Mouse (Mus musculus) midbrain, embryonic 14.5 days (tissue): ENCODE results near the gene Papola. TPM values are rescaled to one million over a fixed set of nuclear protein-coding genes. Genes with fewer than 3 reads are reported as not detected.

Experiments used
- ATAC-seq: fragments of 200-750 bp; cut with Nextera tagmentation; 2 replicates; pipeline ENCODE4 v1.8.0; 2017; ENCODE audit warnings: moderate number of reproducible peaks, moderate library complexity; ENCODE audit not compliant: low FRiP score, low TSS enrichment
- DNase-seq: peaks from one replicate; pipeline ENCODE4 v3.0.0-alpha.2; 2015
- H3K27ac ChIP-seq: fragments of 300-500 bp; sonication (generic); replicated peaks from 2 replicates; pipeline ENCODE4 v1.5.1; 2014; ENCODE audit warnings: mild to moderate bottlenecking, low read depth, low read length, moderate library complexity
- H3K27me3 ChIP-seq: fragments of 300-500 bp; sonication (generic); 2 replicates; pipeline ENCODE4 v1.6.1; 2014; ENCODE audit warnings: low read length, control low read depth, mixed read lengths; ENCODE audit not compliant: control insufficient read depth, insufficient read depth
- H3K36me3 ChIP-seq: fragments of 300-500 bp; sonication (generic); 2 replicates; pipeline ENCODE4 v1.6.1; 2014; ENCODE audit warnings: low read length, control low read depth; ENCODE audit not compliant: control insufficient read depth, insufficient read depth
- H3K4me1 ChIP-seq: fragments of 300-500 bp; sonication (generic); 2 replicates; pipeline ENCODE4 v1.6.1; 2014; ENCODE audit warnings: mild to moderate bottlenecking, antibody characterized with exemption, low read length, control low read depth; ENCODE audit not compliant: control insufficient read depth, insufficient read depth
- H3K4me2 ChIP-seq: fragments of 300-500 bp; sonication (generic); 2 replicates; pipeline ENCODE4 v1.6.1; 2014; ENCODE audit warnings: mild to moderate bottlenecking, low read length, moderate library complexity
- H3K4me3 ChIP-seq: fragments of 300-500 bp; sonication (generic); replicated peaks from 2 replicates; pipeline ENCODE4 v1.5.1; 2014; ENCODE audit warnings: low read depth, low read length
- H3K9ac ChIP-seq: fragments of 300-500 bp; sonication (generic); replicated peaks from 2 replicates; pipeline ENCODE4 v1.6.1; 2014; ENCODE audit warnings: mild to moderate bottlenecking, low read length, moderate library complexity
- H3K9me3 ChIP-seq: fragments of 300-500 bp; sonication (generic); 2 replicates; pipeline ENCODE4 v1.6.1; 2016; ENCODE audit warnings: low read length, control low read depth, mixed read lengths; ENCODE audit not compliant: control insufficient read depth
- WGBS: fragments of 180-500 bp; shearing (Covaris S2); extraction: QIAGEN DNeasy Blood & Tissue Kit; methylation state at CpG from one replicate; pipeline ENCODE4 v1.1.7; 2014; 5-methylcytosine and 5-hydroxymethylcytosine counted together
- polyA plus RNA-seq: library from polyadenylated mRNA; unstranded; fragments of >200 nt; fragmentation: Nextera tagmentation; extraction: Ambion mirVana; gene quantifications from 2 replicates; pipeline ENCODE4 v1.2.1, GENCODE M21; 2014

Gene Papola
- polyA plus RNA-seq, 1 experiment from 2014 or later = 169 TPM

- no peak overlapping the region for H3K27ac ChIP-seq
- H3K4me1 ChIP-seq = no peaks in the 10 kb centered on the region
- 92% methylated on average over 6 of the region's 6 CpGs for WGBS
- H3K36me3 ChIP-seq = peaks cover 65% of the 10 kb centered on the region
- H3K4me2 ChIP-seq = no peak overlapping the region
- DNase-seq = no peak
- no peaks in the 10 kb centered on the region for H3K27me3 ChIP-seq
- no peak for ATAC-seq
- no peaks in the 10 kb centered on the region for H3K9me3 ChIP-seq
- H3K4me3 ChIP-seq = no peak overlapping the region
- no peak overlapping the region for H3K9ac ChIP-seq
These were observed 29.5 kb downstream of the Papola start for GRCm38 (mm10) chr12:105813957-105814356.

DNA sequence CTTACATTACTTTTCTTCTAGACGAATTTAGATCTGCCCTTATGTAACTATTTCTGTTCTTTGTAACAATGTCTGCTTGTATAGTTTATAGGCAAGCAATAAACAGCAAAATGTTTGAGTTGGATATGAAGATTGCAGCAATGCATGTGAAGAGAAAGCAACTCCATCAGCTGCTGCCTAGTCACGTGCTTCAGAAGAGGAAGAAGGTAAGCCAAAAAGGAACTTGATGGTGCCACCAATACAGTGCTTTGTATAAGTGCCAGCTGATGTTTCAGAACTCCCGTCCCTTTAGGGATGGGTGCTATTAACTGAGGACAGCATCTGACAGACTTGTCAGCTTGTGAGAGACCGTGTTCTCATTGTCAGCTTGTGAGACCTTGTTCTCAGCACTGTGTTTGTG, 39.0 kb downstream of the Papola start:
- Histone ChIP-seq H3K9ac (no peak overlapping the region), H3K9me3 (no peaks in the 10 kb centered on the region), H3K36me3 (peaks cover 86% of the 10 kb centered on the region), H3K27me3 (no peaks in the 10 kb centered on the region), H3K4me2 (no peak overlapping the region), H3K4me3 (no peak overlapping the region), H3K27ac (no peak overlapping the region), H3K4me1 (no peaks in the 10 kb centered on the region)
- ATAC-seq = no peak
- DNase-seq = no peak
- WGBS = 89% methylated on average over 4 of the region's 4 CpGs

- H3K36me3 ChIP-seq = peaks cover 89% of the 10 kb centered on the region
- ATAC-seq (no peak), DNase-seq (no peak)
- H3K27ac ChIP-seq = no peak overlapping the region
- H3K27me3 ChIP-seq = no peaks in the 10 kb centered on the region
- H3K9ac ChIP-seq = no peak overlapping the region
- H3K4me1 ChIP-seq = no peaks in the 10 kb centered on the region
- no peaks in the 10 kb centered on the region for H3K9me3 ChIP-seq
- H3K4me2 ChIP-seq = no peak overlapping the region
- no peak overlapping the region for H3K4me3 ChIP-seq
- 85% methylated on average over 8 of the region's 8 CpGs for WGBS
These were observed 40.2 kb downstream of the Papola start for GRCm38 (mm10) chr12:105824743-105825142.

GRCm38 (mm10) chr12:105825266-105825665, 40.8 kb downstream of the Papola start:
- no peaks in the 10 kb centered on the region for H3K9me3 ChIP-seq
- H3K4me3 ChIP-seq = no peak overlapping the region
- 94% methylated on average over 4 of the region's 4 CpGs for WGBS
- no peak overlapping the region for H3K4me2 ChIP-seq
- no peak overlapping the region for H3K9ac ChIP-seq
- H3K27ac ChIP-seq = no peak overlapping the region
- no peaks in the 10 kb centered on the region for H3K4me1 ChIP-seq
- H3K27me3 ChIP-seq = no peaks in the 10 kb centered on the region
- peaks cover 88% of the 10 kb centered on the region for H3K36me3 ChIP-seq
- DNase-seq (no peak), ATAC-seq (no peak)

- Histone ChIP-seq H3K4me1 (no peaks in the 10 kb centered on the region), H3K27me3 (no peaks in the 10 kb centered on the region), H3K27ac (no peak overlapping the region), H3K9ac (no peak overlapping the region), H3K36me3 (peaks cover 89% of the 10 kb centered on the region), H3K4me3 (no peak overlapping the region), H3K9me3 (no peaks in the 10 kb centered on the region), H3K4me2 (no peak overlapping the region)
- WGBS = 90% methylated on average over 6 of the region's 6 CpGs
- DNase-seq (no peak), ATAC-seq (no peak)
These were observed 48.0 kb downstream of the Papola start for GRCm38 (mm10) chr12:105832541-105832940.

- WGBS = 88% methylated on average over 6 of the region's 6 CpGs
- Histone ChIP-seq H3K36me3 (peaks cover 79% of the 10 kb centered on the region), H3K27ac (no peak overlapping the region)
These were observed 50.4 kb downstream of the Papola start for GRCm38 (mm10) chr12:105834926-105835325.

DNA sequence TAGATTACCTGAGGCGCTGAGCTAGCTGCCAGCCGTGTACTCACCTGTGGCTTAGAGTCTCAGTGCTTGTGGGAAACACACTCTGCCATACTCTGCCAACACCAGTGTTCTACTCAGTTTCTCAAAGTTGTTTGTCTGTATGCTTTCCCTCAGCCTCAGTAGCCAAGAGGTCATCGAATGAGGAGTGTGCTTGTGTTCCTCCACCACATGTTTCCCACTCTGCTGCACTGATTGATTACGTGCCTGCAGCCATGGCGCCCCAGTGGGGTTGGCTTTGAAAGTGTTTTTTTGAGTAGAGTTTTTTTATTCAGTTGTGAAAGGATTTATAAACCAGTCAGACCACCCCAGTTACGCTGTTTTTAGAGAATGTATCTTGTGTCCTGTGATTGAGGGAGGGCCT, 51.1 kb downstream of the Papola start:
- 86% methylated on average over 6 of the region's 6 CpGs for WGBS
- H3K4me1 ChIP-seq = no peaks in the 10 kb centered on the region
- H3K27me3 ChIP-seq = no peaks in the 10 kb centered on the region
- no peak for DNase-seq
- no peak overlapping the region for H3K9ac ChIP-seq
- no peak overlapping the region for H3K4me2 ChIP-seq
- H3K27ac ChIP-seq = no peak overlapping the region
- H3K9me3 ChIP-seq = no peaks in the 10 kb centered on the region
- no peak overlapping the region for H3K4me3 ChIP-seq
- H3K36me3 ChIP-seq = peaks cover 77% of the 10 kb centered on the region
- ATAC-seq = no peak

More at GRCm38 (mm10) chr12:105834926-105835325, 50.4 kb downstream of the Papola start:
- H3K4me2 ChIP-seq = no peak overlapping the region
- no peaks in the 10 kb centered on the region for H3K27me3 ChIP-seq
- no peak overlapping the region for H3K4me3 ChIP-seq
- H3K9ac ChIP-seq = no peak overlapping the region
- DNase-seq (no peak), ATAC-seq (no peak)
- H3K4me1 ChIP-seq = no peaks in the 10 kb centered on the region
- no peaks in the 10 kb centered on the region for H3K9me3 ChIP-seq

GRCm38 (mm10) chr12:105836196-105836595, 51.7 kb downstream of the Papola start:
- WGBS = 92% methylated on average over 2 of the region's 2 CpGs
- peaks cover 77% of the 10 kb centered on the region for H3K36me3 ChIP-seq

GRCm38 (mm10) chr12:105839096-105839495, 54.6 kb downstream of the Papola start:
- Histone ChIP-seq H3K27ac (no peak overlapping the region), H3K4me1 (no peaks in the 10 kb centered on the region), H3K4me2 (no peak overlapping the region), H3K27me3 (no peaks in the 10 kb centered on the region), H3K4me3 (no peak overlapping the region), H3K36me3 (peaks cover 55% of the 10 kb centered on the region), H3K9ac (no peak overlapping the region), H3K9me3 (no peaks in the 10 kb centered on the region)
- ATAC-seq = no peak
- DNase-seq = peak; percentile 84
- 77% methylated on average over 4 of the region's 4 CpGs for WGBS

More at GRCm38 (mm10) chr12:105836196-105836595, 51.7 kb downstream of the Papola start:
- Histone ChIP-seq H3K4me1 (no peaks in the 10 kb centered on the region), H3K9ac (no peak overlapping the region), H3K27me3 (no peaks in the 10 kb centered on the region), H3K9me3 (no peaks in the 10 kb centered on the region), H3K27ac (no peak overlapping the region), H3K4me2 (no peak overlapping the region), H3K4me3 (no peak overlapping the region)
- DNase-seq (peak; percentile 84), ATAC-seq (no peak)
